Mouse (Mus musculus) lung, postnatal 0 days (tissue): Measurements from ENCODE around the gene Rsph6a. TPM values are rescaled to one million over a fixed set of nuclear protein-coding genes. Genes with fewer than 3 reads are reported as not detected.

Experiments used
- ATAC-seq: fragments of 200-750 bp; cut with Nextera tagmentation; 2 replicates; pipeline ENCODE4 v1.8.0; 2017; ENCODE audit warnings: moderate library complexity
- DNase-seq: peaks from one replicate; pipeline ENCODE4 v3.0.0-alpha.2; 2016; ENCODE audit warnings: low spot score
- H3K27ac ChIP-seq: fragments of 300-500 bp; sonication (generic); 2 replicates; pipeline ENCODE4 v1.5.1; 2014; ENCODE audit warnings: antibody characterized with exemption, mild to moderate bottlenecking, low read length, mixed read lengths
- H3K27me3 ChIP-seq: fragments of 300-500 bp; sonication (generic); replicated peaks from 2 replicates; pipeline ENCODE4 v1.6.1; 2014; ENCODE audit warnings: low read length, mixed read lengths; ENCODE audit not compliant: insufficient read depth
- H3K36me3 ChIP-seq: fragments of 300-500 bp; sonication (generic); 2 replicates; pipeline ENCODE4 v1.6.1; 2014; ENCODE audit warnings: low read length, mixed read lengths; ENCODE audit not compliant: insufficient read depth
- H3K4me1 ChIP-seq: fragments of 300-500 bp; sonication (generic); 2 replicates; pipeline ENCODE4 v1.6.1; 2014; ENCODE audit warnings: antibody characterized with exemption, low read depth, low read length, mixed read lengths; ENCODE audit not compliant: insufficient read depth
- H3K4me2 ChIP-seq: fragments of 300-500 bp; sonication (generic); replicated peaks from 2 replicates; pipeline ENCODE4 v1.6.1; 2014; ENCODE audit warnings: low read depth, mild to moderate bottlenecking, low read length, moderate library complexity, mixed read lengths
- H3K4me3 ChIP-seq: fragments of 300-500 bp; sonication (generic); 2 replicates; pipeline ENCODE4 v1.5.1; 2014; ENCODE audit warnings: low read depth, low read length
- H3K9ac ChIP-seq: fragments of 300-500 bp; sonication (generic); replicated peaks from 2 replicates; pipeline ENCODE4 v1.6.1; 2014; ENCODE audit warnings: low read depth, mild to moderate bottlenecking
- H3K9me3 ChIP-seq: fragments of 300-500 bp; sonication (generic); 2 replicates; pipeline ENCODE4 v1.6.1; 2016; ENCODE audit warnings: low read length, mixed read lengths
- CTCF ChIP-seq: IDR thresholded peaks from 2 replicates; pipeline ENCODE4 v1.5.1; 2016; ENCODE audit warnings: antibody characterized with exemption, mild to moderate bottlenecking
- EP300 ChIP-seq: IDR thresholded peaks from 2 replicates; pipeline ENCODE4 v1.6.1; 2016; ENCODE audit warnings: antibody characterized with exemption, mild to moderate bottlenecking, control low read depth
- whole genome bisulfite sequencing: fragments of 180-500 bp; shearing (Covaris S2); extraction: QIAGEN DNeasy Blood & Tissue Kit; methylation state at CpG from one replicate; pipeline ENCODE4 v1.1.7; 2014; 5-methylcytosine and 5-hydroxymethylcytosine counted together
- polyA plus RNA-seq: library from polyadenylated mRNA; unstranded; fragments of >200 nt; fragmentation: Nextera tagmentation; extraction: Ambion mirVana; gene quantifications from 2 replicates; pipeline ENCODE4 v1.2.1, GENCODE M21; 2015

The Rsph6a gene
- polyA plus RNA-seq, 1 experiment from 2014 or later = not detected

- Histone ChIP-seq H3K4me3 (peak overlapping the region; percentile 1; the same call in 1 of the 2 replicates), H3K27me3 (no peaks in the 10 kb centered on the region), H3K4me2 (peak overlapping the region; percentile 54), H3K9ac (no peak overlapping the region), H3K4me1 (peaks cover 19% of the 10 kb centered on the region), H3K36me3 (peaks cover 22% of the 10 kb centered on the region; the same call in 1 of the 2 replicates), H3K9me3 (no peaks in the 10 kb centered on the region), H3K27ac (no peak overlapping the region)
- WGBS = 25% methylated on average over 9 of the region's 9 CpGs
- TF ChIP-seq EP300 = no peak
- TF ChIP-seq CTCF = no peak
- ATAC-seq = no peak
- DNase-seq = no peak
Observed at GRCm38 (mm10) chr7:19084921-19085473, 30.5 kb downstream of the Rsph6a start.

GRCm38 (mm10) chr7:19085495-19085894 lies 31.0 kb downstream of the Rsph6a start:
- Histone ChIP-seq H3K36me3 (peaks cover 17% of the 10 kb centered on the region; the same call in 1 of the 2 replicates), H3K4me2 (peak overlapping the region; percentile 54)

GRCm38 (mm10) chr7:19086042-19086441 lies 31.6 kb downstream of the Rsph6a start:
- no peak overlapping the region for H3K9ac ChIP-seq
- DNase-seq = peak; percentile 73
- WGBS = 11% methylated on average over 14 of the region's 14 CpGs

More at GRCm38 (mm10) chr7:19085495-19085894, 31.0 kb downstream of the Rsph6a start:
- Histone ChIP-seq H3K27ac (no peak overlapping the region), H3K4me1 (peaks cover 19% of the 10 kb centered on the region), H3K9ac (no peak overlapping the region), H3K27me3 (no peaks in the 10 kb centered on the region), H3K9me3 (no peaks in the 10 kb centered on the region), H3K4me3 (peak overlapping the region; percentile 1; the same call in 1 of the 2 replicates)
- TF ChIP-seq CTCF (no peak), EP300 (no peak)
- DNase-seq = no peak
- WGBS = 10% methylated on average over 6 of the region's 6 CpGs
- no peak for ATAC-seq

GRCm38 (mm10) chr7:19086760-19087159 lies 32.3 kb downstream of the Rsph6a start:
- H3K4me1 ChIP-seq = peaks cover 19% of the 10 kb centered on the region
- ATAC-seq = no peak

More at GRCm38 (mm10) chr7:19086042-19086441, 31.6 kb downstream of the Rsph6a start:
- TF ChIP-seq EP300 = no peak
- no peak for TF ChIP-seq CTCF
- Histone ChIP-seq H3K4me2 (peak overlapping the region; percentile 54; the same call in 1 of the 2 replicates), H3K4me1 (peaks cover 19% of the 10 kb centered on the region), H3K36me3 (peaks cover 13% of the 10 kb centered on the region; the same call in 1 of the 2 replicates), H3K27me3 (no peaks in the 10 kb centered on the region), H3K4me3 (peak overlapping the region; percentile 1; the same call in 1 of the 2 replicates), H3K27ac (no peak overlapping the region), H3K9me3 (no peaks in the 10 kb centered on the region)
- peak; percentile 53 for ATAC-seq

GRCm38 (mm10) chr7:19088813-19089212 lies 34.3 kb downstream of the Rsph6a start:
- no peak overlapping the region for H3K4me2 ChIP-seq
- ATAC-seq (no peak), DNase-seq (peak; percentile 76)
- peaks cover 18% of the 10 kb centered on the region for H3K4me1 ChIP-seq
- no peak overlapping the region for H3K27ac ChIP-seq
- TF ChIP-seq CTCF (peak; percentile 89), EP300 (no peak)
- H3K4me3 ChIP-seq = no peak overlapping the region
- H3K9me3 ChIP-seq = no peaks in the 10 kb centered on the region
- no peaks in the 10 kb centered on the region for H3K36me3 ChIP-seq
- H3K27me3 ChIP-seq = no peaks in the 10 kb centered on the region
- H3K9ac ChIP-seq = no peak overlapping the region
- WGBS = 34% methylated on average over 10 of the region's 10 CpGs

More at GRCm38 (mm10) chr7:19086760-19087159, 32.3 kb downstream of the Rsph6a start:
- no peaks in the 10 kb centered on the region for H3K27me3 ChIP-seq
- H3K9me3 ChIP-seq = no peaks in the 10 kb centered on the region
- peaks cover 6% of the 10 kb centered on the region; the same call in 1 of the 2 replicates for H3K36me3 ChIP-seq
- H3K9ac ChIP-seq = no peak overlapping the region
- no peak overlapping the region for H3K4me2 ChIP-seq
- H3K27ac ChIP-seq = no peak overlapping the region
- TF ChIP-seq EP300 (no peak), CTCF (no peak)
- WGBS = 75% methylated on average over 18 of the region's 18 CpGs
- DNase-seq = no peak
- H3K4me3 ChIP-seq = no peak overlapping the region

GRCm38 (mm10) chr7:19091913-19092312 lies 37.4 kb downstream of the Rsph6a start:
- TF ChIP-seq CTCF = no peak
- TF ChIP-seq EP300 = no peak
- H3K9me3 ChIP-seq = no peaks in the 10 kb centered on the region
- no peak overlapping the region for H3K9ac ChIP-seq
- no peaks in the 10 kb centered on the region for H3K27me3 ChIP-seq
- no peak overlapping the region for H3K27ac ChIP-seq
- DNase-seq (no peak), ATAC-seq (no peak)
- H3K4me3 ChIP-seq = no peak overlapping the region
- no peak overlapping the region for H3K4me2 ChIP-seq
- 66% methylated on average over 16 of the region's 17 CpGs for WGBS
- no peaks in the 10 kb centered on the region for H3K36me3 ChIP-seq
- peaks cover 14% of the 10 kb centered on the region for H3K4me1 ChIP-seq
